Mouse (Mus musculus): Measurements from ENCODE around the gene C8b.

The C8b gene

DNA sequence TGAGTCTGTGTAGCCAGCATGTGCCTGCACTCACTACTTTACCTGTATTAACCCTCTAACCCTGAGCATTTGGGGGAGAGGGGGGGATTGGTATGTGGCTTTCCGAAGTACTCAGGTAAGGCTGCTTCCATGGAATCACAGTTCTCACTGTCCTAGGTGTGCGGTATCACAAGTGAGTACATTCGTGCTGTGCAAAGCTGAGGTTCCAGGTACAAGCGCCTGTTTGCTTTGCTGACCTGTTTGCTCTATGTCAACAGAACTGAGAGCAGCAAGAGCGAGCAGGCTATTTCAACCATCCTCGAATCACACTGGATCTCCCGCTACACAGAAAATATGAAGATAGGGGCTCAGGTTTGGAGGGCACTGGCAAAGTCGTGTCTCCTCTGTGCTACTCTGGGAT, at the start of gene C8b:
Gene C8b (plus strand): TSS at position 253 of the 400 bp plus-strand sequence.
- no peak for DNase-seq (ENCODE audit: extremely low spot score, low spot score)

DNA sequence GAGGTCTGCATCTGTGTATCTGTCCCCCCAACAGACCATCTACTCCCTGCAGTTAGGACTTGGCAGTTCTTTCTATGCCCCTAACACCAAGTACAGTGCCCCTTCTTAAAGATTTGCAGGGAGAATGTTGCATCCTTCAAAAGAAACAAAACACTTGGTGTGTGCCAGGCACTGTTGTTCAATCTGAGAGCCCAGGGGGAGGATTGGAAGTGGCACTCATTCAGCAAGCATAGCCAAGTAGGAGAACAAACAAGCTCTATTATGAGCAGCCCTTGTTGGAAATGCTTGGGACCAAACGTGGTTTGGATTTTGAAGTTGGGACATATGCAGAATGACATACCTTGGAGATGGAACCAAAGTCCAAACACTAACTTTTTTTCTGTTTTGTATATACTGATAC, 49.6 kb upstream of the C8b start:
- DNase-seq (ENCODE audit: extremely low spot score, low spot score), result no peak

DNA sequence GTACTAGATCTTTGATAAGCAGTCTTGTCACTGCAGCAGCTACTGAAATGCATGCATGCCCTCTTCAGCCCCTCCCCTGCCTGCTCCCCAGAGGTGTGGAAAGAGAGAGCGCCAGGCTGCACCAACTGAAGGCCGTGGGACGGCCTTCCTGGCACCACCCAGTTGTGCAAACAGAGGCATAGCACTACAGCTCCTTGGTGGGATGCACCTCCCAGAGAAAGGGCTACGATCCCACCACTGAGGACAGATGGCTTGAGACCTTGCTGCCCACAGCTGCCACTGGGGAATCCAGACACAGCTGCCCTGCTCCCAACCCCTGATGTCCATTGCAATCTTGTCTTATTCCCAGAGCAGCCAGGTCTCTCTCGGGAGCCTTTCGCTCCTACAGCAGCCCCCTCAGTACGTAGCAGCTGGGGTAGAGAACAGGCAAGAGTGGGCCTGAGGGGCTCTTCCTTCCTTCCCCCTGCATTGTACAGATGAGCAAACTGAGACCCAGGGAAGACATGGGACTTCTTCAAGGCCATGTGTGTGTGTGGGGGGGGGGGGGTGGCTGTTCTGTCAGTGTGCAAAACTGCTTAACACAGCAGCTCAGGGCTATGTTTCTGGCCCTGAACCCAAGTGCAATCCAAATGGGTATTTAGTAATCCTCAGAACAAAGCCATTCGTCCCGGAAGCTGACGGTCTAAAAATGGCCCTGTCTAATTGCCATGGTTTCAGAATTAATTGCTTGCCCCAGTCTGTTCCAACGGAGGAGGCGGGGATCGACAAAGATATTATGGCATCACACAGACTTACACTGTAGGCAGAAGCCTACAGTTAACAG, 46.9 kb upstream of the C8b start:
- DNase-seq (ENCODE audit: extremely low spot score, low spot score), result no peak

DNA sequence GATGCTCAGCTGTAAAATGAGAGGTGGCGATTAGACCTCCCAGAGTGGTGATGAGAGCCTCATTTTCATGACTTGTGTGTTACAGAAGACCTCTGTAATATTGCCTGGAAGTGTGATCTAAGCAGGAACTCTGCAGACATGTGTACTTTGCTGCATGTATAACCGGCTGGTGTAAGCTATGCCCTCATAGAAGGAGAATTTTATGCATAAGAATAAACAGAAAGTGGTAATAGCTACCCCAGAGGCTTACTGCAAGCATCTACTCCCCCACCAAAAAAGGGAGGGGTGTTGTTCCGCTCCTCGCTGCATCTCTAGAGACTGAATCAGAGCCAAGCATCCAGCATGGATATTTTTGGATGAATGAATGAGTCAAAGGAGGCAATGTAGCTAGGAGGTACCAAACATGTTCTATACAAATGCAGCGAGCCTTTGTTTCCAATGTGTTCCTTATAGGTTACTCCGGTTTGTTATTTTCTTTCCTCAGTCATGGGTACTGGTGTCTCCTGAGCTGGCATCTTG, 42.5 kb upstream of the C8b start:
- no peak for DNase-seq (ENCODE audit: extremely low spot score, low spot score)

DNA sequence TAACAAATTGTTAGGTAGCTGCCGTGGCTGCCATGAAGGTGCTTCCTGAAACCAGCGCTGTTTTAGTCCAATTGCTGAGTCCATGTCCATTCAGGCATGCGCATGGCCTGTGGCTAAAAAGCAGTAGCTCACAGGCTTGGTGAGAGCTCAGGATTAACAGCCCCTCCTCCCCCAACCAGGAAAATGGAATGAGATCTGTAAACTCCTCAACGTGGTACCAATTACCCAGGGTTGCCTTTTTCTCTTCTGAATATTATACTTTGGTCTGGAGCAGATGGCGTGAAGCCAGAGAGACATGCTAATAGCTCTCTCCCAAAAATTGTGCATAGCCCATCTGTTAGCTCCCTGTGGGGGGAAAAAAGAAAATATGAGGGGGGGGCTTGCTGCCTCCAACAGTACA, 41.9 kb upstream of the C8b start:
- DNase-seq (ENCODE audit: extremely low spot score, low spot score), result no peak

DNA sequence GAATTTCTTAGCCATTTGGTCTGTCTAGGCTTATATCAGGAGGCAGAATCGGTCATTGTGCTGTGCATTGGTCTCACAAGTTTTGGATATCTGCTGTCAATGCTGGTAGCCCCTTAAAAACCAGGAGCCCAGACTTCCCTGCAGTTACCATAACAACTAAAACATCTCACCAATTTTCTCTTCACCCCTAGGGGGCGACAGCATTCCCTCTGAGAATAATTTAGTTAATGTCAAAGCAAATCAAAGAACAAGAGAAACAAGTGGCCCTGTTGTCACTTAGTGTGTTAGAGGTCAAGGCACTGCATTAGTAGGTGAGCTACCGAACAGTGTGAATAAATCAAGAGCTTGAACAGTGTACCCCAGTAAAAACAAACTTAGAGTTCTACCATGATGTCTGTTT, 40.4 kb upstream of the C8b start:
- DNase-seq (ENCODE audit: extremely low spot score, low spot score), result no peak

DNA sequence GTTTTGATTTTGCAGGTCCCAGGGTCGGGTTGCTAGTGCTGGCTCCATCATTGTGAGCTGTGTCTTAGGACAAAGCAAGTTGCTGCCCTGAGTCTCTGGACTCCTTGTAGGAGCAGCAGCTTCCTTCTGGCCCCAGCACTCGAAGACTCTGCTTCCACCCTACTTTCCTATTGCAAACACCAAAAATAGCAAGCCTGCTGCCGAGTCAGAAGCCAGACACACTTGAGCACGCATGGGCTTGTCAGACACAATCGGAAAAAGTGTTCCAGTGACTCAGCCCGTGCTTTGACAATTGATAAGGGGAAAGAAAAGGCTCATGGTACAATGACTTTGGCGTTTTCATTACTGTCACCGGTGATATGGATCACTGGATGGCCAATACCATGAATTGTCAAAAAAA, 36.9 kb upstream of the C8b start:
- no peak for DNase-seq (ENCODE audit: extremely low spot score, low spot score)

DNA sequence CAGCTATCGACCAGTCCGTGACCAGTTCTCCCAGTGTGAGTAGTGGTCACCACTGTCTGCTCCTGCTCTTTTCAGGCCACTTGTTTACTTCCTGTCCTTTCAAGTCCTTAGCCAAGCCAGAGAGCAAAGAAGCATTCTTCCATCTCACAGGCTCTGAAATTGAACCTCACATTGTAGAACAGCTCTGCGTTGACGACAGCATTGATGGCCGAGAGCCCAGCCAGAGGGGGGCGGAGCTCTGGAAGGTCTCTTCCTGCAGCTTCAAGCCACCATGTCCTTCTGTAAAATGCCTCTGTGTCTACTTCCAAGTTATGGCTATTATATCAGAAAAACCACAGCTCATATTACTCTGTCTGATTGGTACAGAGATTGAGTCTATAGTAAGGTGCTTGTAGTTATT, 19.6 kb upstream of the C8b start:
- no peak for DNase-seq (ENCODE audit: extremely low spot score, low spot score)

DNA sequence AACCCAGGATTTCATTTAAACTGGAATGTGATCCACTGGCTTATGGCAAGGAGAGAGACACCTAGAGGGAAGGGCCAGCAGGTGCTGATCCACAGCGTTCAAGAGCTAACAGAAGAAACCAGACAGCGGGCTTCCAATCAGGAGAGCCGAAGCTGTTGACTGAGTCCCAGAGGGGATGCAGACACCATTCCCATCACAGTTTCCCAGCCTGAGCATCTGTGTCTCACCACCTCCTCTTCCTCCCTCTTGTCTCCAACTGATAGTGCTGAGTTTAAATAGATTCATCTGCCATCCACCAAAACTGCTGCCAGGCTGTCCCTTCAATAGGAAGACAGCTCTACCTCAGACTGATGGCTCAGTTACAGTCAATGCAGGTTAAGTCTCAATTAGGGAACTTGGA, 12.0 kb upstream of the C8b start:
- no peak for DNase-seq (ENCODE audit: extremely low spot score, low spot score)

DNA sequence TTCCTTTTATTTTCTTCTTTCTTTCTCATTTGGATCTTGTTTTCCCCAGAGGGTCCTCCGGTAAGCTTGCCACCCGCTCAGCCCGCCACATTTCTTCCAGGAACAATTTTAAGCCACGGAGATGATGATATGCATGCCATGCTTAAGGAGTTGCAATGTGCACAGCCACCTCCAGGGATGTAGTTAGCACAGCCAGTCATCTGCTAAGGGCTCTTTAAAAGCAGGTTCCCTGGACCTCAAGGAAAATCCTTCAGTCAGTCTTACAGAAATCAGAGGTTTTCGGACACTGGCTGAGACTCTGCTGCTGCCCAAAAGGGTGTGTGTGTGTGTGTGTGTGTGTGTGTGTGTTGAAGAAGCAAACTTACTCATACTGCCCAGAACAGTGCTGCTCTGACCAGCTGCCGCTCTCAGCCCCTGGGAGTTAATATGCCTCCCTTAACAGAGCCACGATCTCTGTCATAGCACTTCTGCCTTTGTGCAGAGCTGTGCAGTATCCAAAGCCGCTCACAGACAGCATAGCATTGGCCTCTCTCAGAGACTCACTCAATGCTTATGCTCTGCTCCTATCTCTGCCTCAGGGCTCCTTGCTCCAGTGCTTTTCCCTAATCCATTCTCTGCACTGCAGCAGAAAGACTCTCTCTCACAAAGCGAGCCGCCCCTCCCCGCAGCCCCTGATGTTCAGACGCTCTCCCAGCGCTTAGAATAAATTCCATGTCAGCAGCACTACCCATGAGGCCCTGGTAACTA, 5.1 kb upstream of the C8b start:
- DNase-seq (ENCODE audit: extremely low spot score, low spot score), result no peak

DNA sequence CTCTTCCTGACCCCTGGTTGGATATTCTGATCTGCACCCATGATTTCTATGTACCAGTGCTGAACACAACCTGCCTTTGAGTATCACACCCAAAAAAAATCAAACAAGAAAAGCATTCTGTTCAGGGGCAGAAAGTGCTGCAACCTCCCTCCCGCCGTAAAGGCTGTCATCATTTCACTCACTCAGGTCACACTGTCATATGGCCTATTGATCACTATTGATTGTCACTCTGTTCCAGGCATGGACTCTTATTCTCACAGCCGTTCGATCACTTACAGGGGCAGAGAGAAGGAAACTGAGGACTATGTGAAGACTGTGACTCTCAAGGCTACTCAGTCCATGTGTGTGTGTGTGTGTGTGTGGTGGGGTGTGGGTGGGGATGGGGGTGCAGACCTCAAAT, 2.1 kb downstream of the C8b start:
- DNase-seq (ENCODE audit: extremely low spot score, low spot score), result no peak

DNA sequence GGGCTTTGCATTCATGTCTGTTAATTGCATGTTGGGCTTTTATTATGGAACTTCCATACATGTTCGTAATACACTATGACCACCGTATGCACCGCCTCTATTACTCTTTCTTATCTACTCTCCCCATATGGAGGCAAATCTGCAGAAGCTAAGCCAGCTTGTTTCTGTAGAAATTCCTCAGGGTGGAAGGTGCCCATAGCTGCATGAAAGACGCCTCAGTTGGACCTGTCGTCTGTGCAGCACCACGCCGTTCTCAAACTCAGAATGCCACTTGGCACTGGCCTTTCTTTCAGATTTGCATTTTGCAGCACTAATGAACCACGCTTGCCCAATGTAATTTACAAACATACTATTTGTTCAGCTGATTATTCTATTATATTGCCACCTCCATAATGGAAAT, 3.5 kb downstream of the C8b start:
- no peak for DNase-seq (ENCODE audit: extremely low spot score, low spot score)

DNA sequence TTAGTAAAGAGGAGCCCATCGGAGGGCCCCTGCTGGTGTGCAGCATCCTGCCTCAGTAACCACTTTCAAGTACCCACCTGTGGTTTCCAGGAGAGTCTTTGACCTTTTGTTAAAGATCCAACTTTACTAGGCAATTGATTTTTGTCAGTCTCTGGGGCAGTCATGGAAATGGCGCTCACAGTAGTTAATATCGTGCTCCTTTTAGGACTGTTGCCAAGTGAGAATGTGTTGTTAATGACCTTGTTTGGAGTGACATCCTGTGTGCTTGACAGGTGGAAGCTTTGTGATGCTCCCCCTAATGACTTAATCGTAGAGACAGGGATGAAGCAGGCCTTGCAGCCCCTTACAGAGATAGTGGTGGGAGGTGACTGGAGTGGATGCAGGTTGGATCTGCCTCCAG, 4.2 kb downstream of the C8b start:
- DNase-seq (ENCODE audit: extremely low spot score, low spot score), result no peak

DNA sequence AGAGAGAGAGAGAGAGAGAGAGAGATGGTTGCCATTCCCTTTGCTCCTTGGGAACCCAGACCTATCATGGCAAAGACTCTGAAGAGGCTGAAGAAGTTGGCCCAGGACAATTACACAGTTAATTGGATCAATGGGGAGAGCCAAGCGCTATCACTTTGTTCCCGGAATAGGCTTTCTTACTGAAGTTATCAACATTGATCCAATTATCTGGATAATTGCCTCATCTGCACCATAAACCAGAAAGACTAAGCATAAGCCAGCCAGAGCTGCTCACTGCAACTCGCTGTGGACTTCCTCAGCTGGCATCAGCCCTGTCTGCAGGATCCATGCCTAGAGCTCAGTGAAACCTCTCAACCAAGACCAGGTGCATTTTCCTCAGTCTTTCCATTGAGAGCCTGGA, 9.5 kb downstream of the C8b start:
- DNase-seq (ENCODE audit: extremely low spot score, low spot score), result no peak

DNA sequence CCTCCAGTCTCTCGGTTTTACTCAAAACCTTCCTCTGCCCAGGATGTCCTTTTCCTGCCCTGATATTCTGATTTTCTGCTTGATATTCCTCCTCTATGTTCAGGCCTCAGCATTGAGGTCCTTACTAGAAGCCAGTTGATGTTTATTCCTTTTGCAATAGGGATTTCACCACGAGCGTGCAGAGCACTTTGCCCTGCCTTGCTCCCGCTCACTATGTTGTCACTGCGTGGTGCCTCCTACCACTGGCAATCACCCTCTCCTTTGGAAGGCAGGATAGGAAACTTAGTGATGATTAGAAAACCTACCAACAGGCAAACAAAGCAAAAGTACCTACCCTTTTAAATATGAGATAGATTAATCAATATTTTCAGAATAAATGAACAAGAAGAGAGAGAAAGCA, 13.3 kb downstream of the C8b start:
- DNase-seq (ENCODE audit: extremely low spot score, low spot score), result no peak

DNA sequence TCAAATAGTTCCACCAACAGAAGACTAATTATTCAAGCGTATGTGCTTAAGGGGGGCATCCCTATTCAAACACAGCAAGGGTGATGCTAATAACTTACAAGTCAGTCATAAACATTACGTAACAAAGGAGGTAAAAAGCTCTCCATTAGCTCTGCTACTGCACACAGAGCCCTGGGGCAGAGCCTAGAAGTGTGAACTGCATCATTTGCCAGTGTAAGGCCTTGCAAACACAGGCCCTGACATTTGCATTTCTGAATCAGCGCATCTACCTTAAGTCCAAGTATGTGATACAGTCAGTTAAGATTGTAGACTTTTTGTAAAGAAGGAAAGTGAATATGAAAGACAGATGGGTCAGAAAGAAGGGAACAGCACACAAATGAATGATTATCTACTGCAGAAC, 15.3 kb downstream of the C8b start:
- DNase-seq (ENCODE audit: extremely low spot score, low spot score), result no peak

DNA sequence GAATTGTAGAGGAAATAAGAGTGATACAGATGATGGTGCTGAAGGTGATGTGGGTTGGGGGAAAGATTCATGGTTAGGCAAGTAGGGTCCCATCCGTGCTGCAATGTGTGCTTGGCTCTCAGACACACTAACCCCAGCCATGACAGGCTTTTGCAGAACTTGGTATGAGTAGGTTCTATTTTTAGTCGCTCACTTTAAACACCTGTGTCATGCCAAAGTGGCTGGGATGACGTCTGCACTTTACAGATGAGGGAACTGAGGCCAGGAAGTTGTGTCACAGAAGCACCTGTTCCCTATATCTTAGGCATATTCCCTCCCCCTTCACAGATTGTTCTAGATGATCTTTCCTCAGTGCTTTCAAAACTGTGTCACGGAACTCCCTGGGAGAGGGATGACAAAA, 16.2 kb downstream of the C8b start:
- no peak for DNase-seq (ENCODE audit: extremely low spot score, low spot score)

DNA sequence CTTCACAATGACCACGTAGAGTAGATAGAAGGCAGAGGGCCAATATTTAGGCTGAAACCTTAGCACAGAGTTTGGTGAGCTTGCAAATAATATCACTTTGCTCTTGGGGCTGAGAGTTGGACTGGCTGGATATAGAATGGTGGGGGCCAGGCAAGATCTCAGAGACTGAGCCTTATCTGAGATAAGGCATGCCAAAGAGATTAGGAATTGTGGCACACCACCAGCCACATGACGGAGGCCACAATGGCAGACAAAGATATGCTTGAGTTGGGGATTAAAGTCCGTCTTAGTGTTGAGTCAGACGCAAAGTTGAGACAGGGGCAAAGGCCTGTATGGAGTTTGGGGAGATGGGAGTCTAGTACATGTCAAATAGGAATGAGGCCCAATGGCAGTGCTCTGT, 26.0 kb downstream of the C8b start:
- no peak for DNase-seq (ENCODE audit: extremely low spot score, low spot score)

DNA sequence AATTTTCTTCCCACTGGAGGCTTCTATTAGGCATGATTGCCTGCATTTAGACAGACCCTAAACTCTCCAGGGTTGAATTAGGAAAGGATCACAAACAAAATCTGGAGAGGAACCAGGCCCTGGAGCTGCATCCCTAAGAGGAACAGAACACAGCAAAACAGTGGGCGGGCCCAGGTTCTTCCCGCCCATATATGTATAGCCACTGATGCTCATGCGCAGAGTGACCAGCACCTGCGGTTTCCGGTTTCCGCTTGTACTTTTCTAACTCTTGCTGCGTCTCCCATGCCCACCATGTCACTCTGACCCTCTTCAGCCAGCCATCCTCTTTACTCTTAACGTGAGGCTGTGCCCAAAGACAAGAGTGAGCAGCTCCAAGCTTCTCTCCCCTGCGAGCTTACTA, 32.8 kb downstream of the C8b start:
- no peak for DNase-seq (ENCODE audit: extremely low spot score, low spot score)

DNA sequence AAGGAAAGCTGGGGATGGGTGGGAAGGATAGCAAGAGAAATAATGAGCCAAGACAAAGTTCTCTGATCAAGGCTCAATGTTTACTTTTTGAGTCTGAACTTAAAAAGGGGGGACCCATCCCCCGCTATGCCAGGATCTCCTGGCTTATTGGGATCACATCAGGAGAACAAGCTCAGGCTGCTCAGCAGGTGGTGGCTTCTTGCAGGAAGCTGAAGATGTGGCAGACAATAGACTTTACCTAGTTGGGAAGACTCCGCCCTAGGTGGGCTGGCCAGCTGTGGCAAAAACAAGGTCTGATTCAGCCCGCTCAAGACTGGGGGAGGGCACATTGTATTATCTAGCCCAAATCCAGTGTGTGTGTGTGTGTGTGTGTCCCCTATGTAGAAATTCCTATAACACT, 35.5 kb downstream of the C8b start:
- DNase-seq (ENCODE audit: extremely low spot score, low spot score), result no peak

DNA sequence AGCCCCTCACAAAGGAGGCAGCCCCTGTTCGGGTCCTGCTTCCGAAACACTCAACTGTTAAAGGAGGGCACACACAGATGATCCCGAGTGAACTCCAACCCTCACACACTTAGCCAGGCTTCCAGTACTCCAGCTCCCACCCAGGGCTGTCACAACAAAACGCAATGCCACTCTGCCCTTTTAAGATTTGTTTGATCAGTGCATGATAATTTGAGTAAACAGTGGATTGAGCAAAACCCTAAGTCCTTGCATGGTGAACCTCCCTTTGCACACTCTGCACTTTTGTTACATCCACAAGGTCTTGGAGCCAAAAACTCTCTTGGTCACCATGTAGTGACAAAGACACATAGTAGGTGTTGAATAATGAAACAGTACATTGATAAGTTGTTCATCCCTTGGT, 38.0 kb downstream of the C8b start:
- no peak for DNase-seq (ENCODE audit: extremely low spot score, low spot score)

DNA sequence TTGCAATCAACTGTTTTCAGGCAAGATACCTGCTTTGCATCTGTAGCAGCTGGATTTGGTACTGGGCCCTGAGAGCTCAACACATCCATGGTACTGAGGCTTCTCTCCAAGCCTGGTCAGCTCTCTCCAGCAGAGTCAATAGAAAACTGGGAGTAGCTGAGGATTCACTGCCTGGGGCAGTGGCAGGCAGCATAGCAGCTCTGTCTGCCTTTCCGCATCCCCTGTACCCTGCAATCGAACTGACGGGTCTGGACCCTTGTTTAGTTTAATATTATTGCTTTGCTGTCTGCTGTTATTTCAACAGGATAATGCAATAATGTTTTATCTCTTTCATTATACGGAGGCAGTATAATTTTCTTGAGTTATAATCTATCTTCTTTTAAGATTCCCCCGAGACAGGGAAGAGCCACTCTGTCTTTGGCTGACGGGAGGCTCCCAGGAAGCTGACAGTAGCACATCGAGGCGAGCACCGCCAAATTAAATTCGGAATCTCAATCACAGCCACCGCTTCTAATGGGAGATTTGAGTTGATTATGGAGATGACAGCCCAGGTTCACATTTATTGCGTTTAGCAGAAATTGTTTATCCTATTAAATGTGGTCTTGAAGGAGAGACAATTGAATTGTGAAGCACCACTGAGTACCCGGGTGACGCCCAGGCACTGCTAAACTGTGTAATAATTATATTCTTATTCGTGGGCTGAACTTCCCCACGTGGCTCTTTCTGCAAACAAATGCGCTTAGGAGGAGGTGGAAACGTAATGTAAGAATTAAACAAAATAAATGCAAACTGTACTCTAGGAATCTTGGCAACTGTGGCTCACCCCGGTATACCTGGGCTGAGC, 39.5 kb downstream of the C8b start:
- DNase-seq (ENCODE audit: extremely low spot score, low spot score), result no peak
